Mouse (Mus musculus) forebrain, postnatal 0 days (tissue): ENCODE results near the gene Polr2f. TPM values are rescaled to one million over a fixed set of nuclear protein-coding genes. Genes with fewer than 3 reads are reported as not detected.
A peak's percentile ranks its signal among the peaks of the same experiment; 100 is the strongest.

Experiments used
- ATAC-seq: fragments of 200-750 bp; cut with Nextera tagmentation; 2 replicates; pipeline ENCODE4 v1.8.0; 2017; ENCODE audit warnings: mild to moderate bottlenecking, moderate library complexity
- DNase-seq: peaks from one replicate; pipeline ENCODE4 v3.0.0-alpha.2; 2015
- H3K27ac ChIP-seq: fragments of 300-500 bp; sonication (generic); 2 replicates; pipeline ENCODE4 v1.5.1; 2014; ENCODE audit warnings: low read depth, mild to moderate bottlenecking, antibody characterized with exemption, low read length, moderate library complexity, mixed read lengths
- H3K27me3 ChIP-seq: fragments of 300-500 bp; sonication (generic); 2 replicates; pipeline ENCODE4 v1.6.1; 2014; ENCODE audit warnings: mild to moderate bottlenecking, low read length, mixed read lengths; ENCODE audit not compliant: insufficient read depth
- H3K36me3 ChIP-seq: fragments of 300-500 bp; sonication (generic); 2 replicates; pipeline ENCODE4 v1.6.1; 2014; ENCODE audit warnings: mild to moderate bottlenecking, moderate library complexity; ENCODE audit not compliant: insufficient read depth
- H3K4me1 ChIP-seq: fragments of 300-500 bp; sonication (generic); 2 replicates; pipeline ENCODE4 v1.6.1; 2014; ENCODE audit warnings: antibody characterized with exemption; ENCODE audit not compliant: insufficient read depth
- H3K4me2 ChIP-seq: fragments of 300-500 bp; sonication (generic); 2 replicates; pipeline ENCODE4 v1.6.1; 2014; ENCODE audit warnings: low read depth, mild to moderate bottlenecking, moderate library complexity
- H3K4me3 ChIP-seq: fragments of 300-500 bp; sonication (generic); 2 replicates; pipeline ENCODE4 v1.5.1; 2014; ENCODE audit warnings: low read depth, low read length, mixed read lengths
- H3K9ac ChIP-seq: fragments of 300-500 bp; sonication (generic); 2 replicates; pipeline ENCODE4 v1.6.1; 2014; ENCODE audit warnings: mild to moderate bottlenecking
- H3K9me3 ChIP-seq: fragments of 300-500 bp; sonication (generic); 2 replicates; pipeline ENCODE4 v1.6.1; 2016; ENCODE audit warnings: low read length
- CTCF ChIP-seq: sonication (generic); IDR thresholded peaks from 2 replicates; pipeline ENCODE4 v1.5.1; 2016; ENCODE audit warnings: antibody characterized with exemption, control low read depth, low read depth
- WGBS: fragments of 180-500 bp; shearing (Covaris S2); extraction: QIAGEN DNeasy Blood & Tissue Kit; methylation state at CpG from one replicate; pipeline ENCODE4 v1.1.7; 2014; 5-methylcytosine and 5-hydroxymethylcytosine counted together
- polyA plus RNA-seq: library from polyadenylated mRNA; unstranded; fragments of >200 nt; fragmentation: Nextera tagmentation; extraction: Ambion mirVana; gene quantifications from 2 replicates; pipeline ENCODE4 v1.2.1, GENCODE M21; 2015
- total RNA-seq: library from RNA; depleted of rRNA; stranded (reverse); fragments of >200 nt; gene quantifications from 2 replicates; pipeline ENCODE4 v1.2.3, GENCODE M21; 2014; rRNA removed

The Polr2f gene
- total and polyA plus RNA-seq, 2 experiments from 2014 or later, result 48.6 to 362 TPM

- ATAC-seq, result no peak
These were observed 53.2 kb downstream of the Polr2f start for GRCm38 (mm10) chr15:79194048-79194447.

GRCm38 (mm10) chr15:79194946-79195345 lies 54.1 kb downstream of the Polr2f start:
- Histone ChIP-seq H3K4me1 (peaks cover 13% of the 10 kb centered on the region), H3K27me3 (no peaks in the 10 kb centered on the region), H3K9me3 (no peaks in the 10 kb centered on the region), H3K27ac (no peak overlapping the region), H3K36me3 (no peaks in the 10 kb centered on the region), H3K9ac (no peak overlapping the region), H3K4me2 (no peak overlapping the region), H3K4me3 (no peak overlapping the region)
- ATAC-seq (no peak), DNase-seq (no peak)
- 82% methylated on average over 2 of the region's 2 CpGs for WGBS
- no peak for TF ChIP-seq CTCF

More at GRCm38 (mm10) chr15:79194048-79194447, 53.2 kb downstream of the Polr2f start:
- Histone ChIP-seq H3K27ac (peak overlapping the region; percentile 86), H3K9ac (0 out of 2 replicates have a peak overlapping the region, but pooled peaks have one; percentile 40), H3K4me2 (0 out of 2 replicates have a peak overlapping the region, but pooled peaks have one; percentile 40), H3K4me3 (no peak overlapping the region), H3K27me3 (no peaks in the 10 kb centered on the region), H3K36me3 (no peaks in the 10 kb centered on the region), H3K9me3 (no peaks in the 10 kb centered on the region), H3K4me1 (peaks cover 13% of the 10 kb centered on the region)
- 77% methylated on average over 9 of the region's 9 CpGs for WGBS
- DNase-seq, result no peak
- TF ChIP-seq CTCF, result no peak

GRCm38 (mm10) chr15:79195492-79195891 lies 54.7 kb downstream of the Polr2f start:
- ATAC-seq (no peak), DNase-seq (no peak)
- Histone ChIP-seq H3K27ac (no peak overlapping the region), H3K9ac (no peak overlapping the region), H3K4me1 (peaks cover 13% of the 10 kb centered on the region), H3K4me3 (no peak overlapping the region), H3K4me2 (no peak overlapping the region), H3K9me3 (no peaks in the 10 kb centered on the region), H3K36me3 (no peaks in the 10 kb centered on the region), H3K27me3 (no peaks in the 10 kb centered on the region)
- 81% methylated on average over 8 of the region's 8 CpGs for WGBS
- TF ChIP-seq CTCF, result no peak

- DNase-seq, result no peak
- H3K9me3 ChIP-seq, result no peaks in the 10 kb centered on the region
- TF ChIP-seq CTCF, result no peak
- no peak overlapping the region for H3K4me2 ChIP-seq
- no peak overlapping the region for H3K27ac ChIP-seq
- H3K4me1 ChIP-seq, result peaks cover 6% of the 10 kb centered on the region; the same call in 1 of the 2 replicates
- H3K9ac ChIP-seq, result no peak overlapping the region
- H3K36me3 ChIP-seq, result no peaks in the 10 kb centered on the region
- 94% methylated on average over 12 of the region's 12 CpGs for WGBS
- no peak for ATAC-seq
- no peak overlapping the region for H3K4me3 ChIP-seq
- H3K27me3 ChIP-seq, result no peaks in the 10 kb centered on the region
These were observed 58.7 kb downstream of the Polr2f start for GRCm38 (mm10) chr15:79199390-79199976.

Other genes starting within 250 kb of the Polr2f start
- not detected in 2 replicates for gene Gm49510, start 241.3 kb upstream of the Polr2f start, total RNA-seq
- not detected in 2 replicates for gene Gm49510, start 241.3 kb upstream of the Polr2f start, polyA plus RNA-seq
- gene Sh3bp1, start 241.2 kb upstream of the Polr2f start, total RNA-seq, result 2.0 and 6.4 TPM in 2 replicates
- 3.3 and 4.3 TPM in 2 replicates for gene Sh3bp1, start 241.2 kb upstream of the Polr2f start, polyA plus RNA-seq
- 263 and 283 TPM in 2 replicates for gene Pdxp, start 227.1 kb upstream of the Polr2f start, total RNA-seq
- 174 and 175 TPM in 2 replicates for gene Pdxp, start 227.1 kb upstream of the Polr2f start, polyA plus RNA-seq
- 31.8 and 43.6 TPM in 2 replicates for gene Lgals1, start 214.3 kb upstream of the Polr2f start, total RNA-seq
- gene Lgals1, start 214.3 kb upstream of the Polr2f start, polyA plus RNA-seq, result 63.2 and 99.4 TPM in 2 replicates
- 11.2 and 17.6 TPM in 2 replicates for gene Nol12, start 206.1 kb upstream of the Polr2f start, total RNA-seq
- gene Nol12, start 206.1 kb upstream of the Polr2f start, polyA plus RNA-seq, result 60.3 and 64.2 TPM in 2 replicates
- 36.7 and 40.5 TPM in 2 replicates for gene Triobp, start 193.3 kb upstream of the Polr2f start, total RNA-seq
- gene Triobp, start 193.3 kb upstream of the Polr2f start, polyA plus RNA-seq, result 25.1 and 30.5 TPM in 2 replicates
- 198 and 209 TPM in 2 replicates for gene H1f0, start 112.6 kb upstream of the Polr2f start, total RNA-seq
- gene H1f0, start 112.6 kb upstream of the Polr2f start, polyA plus RNA-seq, result 224 and 248 TPM in 2 replicates
- gene Galr3, start 99.1 kb upstream of the Polr2f start, total RNA-seq, result 0.62 TPM in 1 of 2 replicates, not detected in the other
- 0.12 and 0.20 TPM in 2 replicates for gene Galr3, start 99.1 kb upstream of the Polr2f start, polyA plus RNA-seq
- gene Ankrd54, start 78.1 kb upstream of the Polr2f start, total RNA-seq, result 43.3 and 50.5 TPM in 2 replicates
- gene Ankrd54, start 78.1 kb upstream of the Polr2f start, polyA plus RNA-seq, result 41.2 and 45.8 TPM in 2 replicates
- 213 and 218 TPM in 2 replicates for gene Eif3l, start 65.8 kb upstream of the Polr2f start, total RNA-seq
- 179 and 191 TPM in 2 replicates for gene Eif3l, start 65.8 kb upstream of the Polr2f start, polyA plus RNA-seq
- 23.8 and 29.1 TPM in 2 replicates for gene Micall1, start 32.1 kb upstream of the Polr2f start, total RNA-seq
- 7.2 and 8.0 TPM in 2 replicates for gene Micall1, start 32.1 kb upstream of the Polr2f start, polyA plus RNA-seq
- gene 1700088E04Rik, start 244 bp downstream of the Polr2f start, total RNA-seq, result 11.8 and 15.2 TPM in 2 replicates
- gene 1700088E04Rik, start 244 bp downstream of the Polr2f start, polyA plus RNA-seq, result 19.3 and 23.7 TPM in 2 replicates
- 7.4 and 8.3 TPM in 2 replicates for gene Sox10, start 24.2 kb downstream of the Polr2f start, total RNA-seq
- gene Sox10, start 24.2 kb downstream of the Polr2f start, polyA plus RNA-seq, result 4.8 and 6.3 TPM in 2 replicates
- gene Pick1, start 88.2 kb downstream of the Polr2f start, total RNA-seq, result 76.2 and 84.7 TPM in 2 replicates
- 60.9 and 72.7 TPM in 2 replicates for gene Pick1, start 88.2 kb downstream of the Polr2f start, polyA plus RNA-seq
- 2.8 and 4.4 TPM in 2 replicates for gene Gm49486, start 88.4 kb downstream of the Polr2f start, total RNA-seq
- gene Gm49486, start 88.4 kb downstream of the Polr2f start, polyA plus RNA-seq, result 1.1 and 1.2 TPM in 2 replicates
- gene Slc16a8, start 113.8 kb downstream of the Polr2f start, total RNA-seq, result 0.62 and 0.95 TPM in 2 replicates
- gene Slc16a8, start 113.8 kb downstream of the Polr2f start, polyA plus RNA-seq, result 1.4 and 1.6 TPM in 2 replicates
- gene Baiap2l2, start 144.5 kb downstream of the Polr2f start, total RNA-seq, result 3.2 and 7.9 TPM in 2 replicates
- 9.1 and 11.3 TPM in 2 replicates for gene Baiap2l2, start 144.5 kb downstream of the Polr2f start, polyA plus RNA-seq
- 19.5 and 31.1 TPM in 2 replicates for gene Pla2g6, start 187.4 kb downstream of the Polr2f start, total RNA-seq
- gene Pla2g6, start 187.4 kb downstream of the Polr2f start, polyA plus RNA-seq, result 10.7 and 15.2 TPM in 2 replicates
- gene Maff, start 205.6 kb downstream of the Polr2f start, total RNA-seq, result 2.5 and 3.0 TPM in 2 replicates
- 0.74 and 1.1 TPM in 2 replicates for gene Maff, start 205.6 kb downstream of the Polr2f start, polyA plus RNA-seq